Mouse (Mus musculus) layer of hippocampus, adult 11-12 months (tissue): ENCODE measurements around the gene Nthl1.

Experiments
- DNase-seq: peaks from one replicate; pipeline ENCODE4 v3.0.0; 2022; ENCODE audit warnings: low spot score

Nthl1 gene

DNA sequence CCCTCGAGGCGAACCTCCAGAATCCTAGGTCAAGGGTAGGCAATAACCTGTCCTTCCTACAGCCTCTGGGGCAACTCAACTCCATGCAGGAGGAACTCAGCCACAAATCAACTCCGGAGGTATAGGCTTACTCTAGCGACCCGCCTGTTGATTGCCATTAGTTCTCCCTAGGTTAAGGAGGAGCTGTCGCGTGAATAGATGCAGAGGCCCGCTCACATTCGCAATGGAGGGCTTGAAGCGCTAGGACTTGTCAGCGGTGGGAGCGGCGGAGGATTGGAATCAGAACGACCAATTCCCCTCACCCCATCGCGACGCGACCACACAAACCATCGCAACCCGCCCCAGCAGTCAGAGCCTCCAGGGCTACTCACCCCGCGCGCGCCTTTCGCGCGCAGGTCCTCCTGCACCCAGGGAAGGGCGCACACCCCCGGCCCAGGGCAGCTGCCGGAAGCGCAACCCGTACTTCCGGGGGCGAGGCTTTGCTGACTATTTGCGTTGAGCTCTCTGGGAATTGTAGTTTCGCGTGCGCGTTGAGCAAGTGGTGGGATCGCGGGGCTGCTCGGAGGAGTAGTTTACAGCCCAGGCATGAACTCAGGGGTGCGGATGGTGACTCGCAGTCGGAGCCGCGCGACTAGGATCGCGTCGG, at the start of gene Nthl1, which contains the start of gene Tsc2:
Nthl1 (plus strand) TSS at position 514 of the 646 bp plus-strand sequence.
Tsc2 (minus strand) TSS at position 464 of the 646 bp plus-strand sequence.
- peak; percentile 83 for DNase-seq

GRCm38 (mm10) chr17:24583599-24584460, 48.6 kb upstream of the Nthl1 start:
- DNase-seq, result no peak

- no peak for DNase-seq
Measured at GRCm38 (mm10) chr17:24584520-24584919, 48.0 kb upstream of the Nthl1 start.

DNA sequence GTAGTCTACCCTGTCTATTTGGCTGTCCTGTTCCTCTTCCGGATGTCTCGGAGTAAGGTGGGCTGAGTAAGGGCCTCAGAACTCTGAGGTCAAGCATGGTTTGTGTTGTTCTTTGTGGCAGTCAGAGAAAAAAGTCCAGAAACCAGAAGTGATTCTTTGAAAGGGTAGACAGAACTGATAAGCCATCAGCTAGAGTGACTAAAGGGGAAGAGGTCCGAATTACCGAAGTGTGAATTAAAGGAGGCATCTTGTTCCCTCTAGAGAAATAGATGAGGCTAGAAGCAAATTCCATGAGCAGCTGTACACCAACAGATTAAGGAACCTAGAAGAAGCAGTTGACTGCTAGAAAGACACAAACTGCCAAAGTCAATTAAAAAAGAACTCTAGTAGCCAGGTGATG, 45.9 kb upstream of the Nthl1 start:
- DNase-seq, result no peak

- DNase-seq, result no peak
Measured at GRCm38 (mm10) chr17:24590943-24591342, 41.5 kb upstream of the Nthl1 start.

- no peak for DNase-seq
Measured at GRCm38 (mm10) chr17:24591695-24592094, 40.8 kb upstream of the Nthl1 start.

- DNase-seq, result no peak
Measured at GRCm38 (mm10) chr17:24593248-24593647, 39.2 kb upstream of the Nthl1 start.

DNA sequence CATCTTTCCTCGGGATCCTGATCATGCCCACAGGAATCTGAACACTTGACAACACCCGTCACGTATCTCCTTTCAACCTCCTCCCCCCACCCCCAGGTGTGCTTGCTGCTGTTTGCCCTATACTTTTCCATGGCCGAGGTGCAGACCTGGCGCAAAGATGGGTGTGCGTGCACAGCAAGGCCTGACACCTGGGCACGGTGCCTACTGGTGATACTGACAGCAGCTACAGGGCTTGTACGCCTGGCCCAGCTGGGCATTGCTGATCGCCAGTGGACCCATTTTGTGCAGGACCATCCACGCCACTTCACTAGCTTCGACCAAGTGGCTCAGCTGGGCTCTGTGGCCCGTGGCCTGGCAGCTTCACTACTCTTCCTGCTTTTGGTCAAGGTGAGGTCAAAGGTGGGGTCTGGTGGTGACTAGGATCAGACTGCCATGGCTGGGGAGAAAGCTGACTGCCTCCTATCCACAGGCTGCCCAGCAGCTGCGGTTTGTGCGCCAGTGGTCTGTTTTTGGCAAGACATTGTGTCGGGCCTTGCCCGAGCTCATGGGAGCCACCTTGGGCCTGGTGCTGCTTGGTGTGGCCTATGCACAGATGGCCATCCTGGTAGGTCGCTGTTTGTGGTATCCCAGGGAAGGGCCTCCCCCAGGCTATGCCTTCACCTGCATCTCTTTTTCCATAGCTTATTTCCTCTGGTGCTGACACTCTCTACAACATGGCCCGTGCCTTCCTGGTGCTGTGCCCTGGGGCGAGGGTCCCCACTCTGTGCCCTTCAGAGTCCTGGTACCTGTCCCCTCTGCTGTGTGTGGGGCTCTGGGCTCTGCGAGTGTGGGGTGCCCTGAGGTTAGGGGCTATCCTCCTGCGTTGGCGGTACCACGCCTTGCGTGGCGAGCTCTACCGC, 38.2 kb upstream of the Nthl1 start:
- DNase-seq, result no peak

DNA sequence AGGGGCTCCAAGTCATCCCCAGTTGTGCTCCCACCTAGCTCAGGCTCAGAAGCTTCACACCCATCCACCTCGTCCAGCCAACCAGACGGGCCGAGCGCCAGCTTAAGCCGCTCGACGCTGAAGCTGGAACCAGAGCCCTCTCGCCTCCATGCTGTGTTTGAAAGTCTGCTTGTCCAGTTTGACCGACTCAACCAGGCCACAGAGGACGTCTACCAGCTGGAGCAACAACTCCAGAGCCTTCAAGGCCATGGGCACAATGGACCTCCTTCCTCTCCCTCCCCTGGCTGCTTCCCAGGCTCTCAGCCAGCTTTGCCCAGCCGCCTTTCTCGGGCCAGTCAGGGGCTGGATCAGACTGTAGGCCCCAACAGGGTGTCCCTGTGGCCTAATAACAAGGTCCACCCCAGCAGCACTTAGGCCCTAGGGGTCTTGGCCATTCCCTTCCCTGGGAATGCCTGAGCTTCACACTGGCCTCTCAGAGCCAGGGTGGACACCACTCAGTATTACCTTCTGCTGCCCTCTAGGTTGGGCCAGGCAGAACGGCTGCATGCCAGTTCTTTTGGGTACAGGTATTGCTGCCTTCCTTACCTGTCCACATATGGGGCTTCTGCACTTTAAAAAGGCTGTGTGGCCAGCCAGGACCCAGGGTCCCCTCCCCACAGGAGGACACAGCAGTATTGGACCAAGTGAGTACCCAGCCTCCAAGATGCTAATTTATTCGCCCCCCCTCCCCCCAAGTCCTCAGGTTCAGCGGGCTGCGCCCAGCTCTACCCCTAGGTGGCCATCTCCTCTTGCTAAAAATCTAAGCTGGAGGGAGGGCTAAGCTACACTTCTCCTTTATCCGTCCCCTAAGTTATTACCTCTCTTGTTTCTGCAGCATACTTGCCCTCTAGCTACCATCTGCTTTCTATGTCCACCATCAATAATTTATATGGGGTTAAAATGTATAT, 37.1 kb upstream of the Nthl1 start:
- no peak for DNase-seq

DNA sequence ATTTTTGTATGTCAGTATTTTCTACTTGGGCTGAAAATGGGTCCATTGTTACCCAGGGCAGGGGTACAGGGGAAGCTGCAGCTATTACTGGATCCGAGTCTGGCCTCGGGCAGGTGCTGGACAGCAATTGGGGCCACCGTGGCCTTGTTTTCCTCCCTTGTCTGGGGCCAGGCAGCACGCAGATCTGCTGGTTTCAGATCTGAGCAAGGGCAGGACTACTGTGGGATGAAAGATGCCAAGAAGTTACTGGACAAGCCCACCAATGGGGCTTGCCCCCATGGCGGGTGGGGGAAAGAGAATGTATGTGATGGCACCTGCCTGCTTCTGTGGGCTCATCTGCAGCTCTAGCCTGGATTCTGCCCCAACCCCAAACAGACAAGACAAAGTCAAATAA, 36.4 kb upstream of the Nthl1 start:
- no peak for DNase-seq

GRCm38 (mm10) chr17:24596471-24597183, 35.9 kb upstream of the Nthl1 start:
- no peak for DNase-seq

- DNase-seq, result no peak
Measured at GRCm38 (mm10) chr17:24597989-24598388, 34.5 kb upstream of the Nthl1 start.

DNA sequence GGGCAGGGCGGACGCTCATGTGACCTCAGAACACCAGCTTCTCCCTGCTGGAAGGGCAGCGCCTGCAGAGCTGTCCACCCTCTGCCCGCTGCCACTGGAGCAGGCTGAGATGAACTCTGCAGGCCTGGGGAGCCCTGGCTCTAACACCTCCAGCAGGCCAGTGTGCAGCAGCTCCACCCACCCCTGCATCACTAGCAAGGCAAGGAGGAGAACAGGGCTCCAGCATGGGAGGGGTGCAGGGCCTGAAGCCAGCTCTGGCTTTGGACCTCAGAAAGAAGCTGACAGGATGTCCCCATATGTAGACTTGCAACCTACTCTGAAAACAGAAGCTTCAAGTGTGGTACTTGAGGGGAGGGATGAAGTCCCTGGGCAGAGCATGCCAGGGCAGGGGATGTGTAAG, 32.0 kb upstream of the Nthl1 start:
- no peak for DNase-seq

- no peak for DNase-seq
Measured at GRCm38 (mm10) chr17:24603961-24604360, 28.5 kb upstream of the Nthl1 start.

DNA sequence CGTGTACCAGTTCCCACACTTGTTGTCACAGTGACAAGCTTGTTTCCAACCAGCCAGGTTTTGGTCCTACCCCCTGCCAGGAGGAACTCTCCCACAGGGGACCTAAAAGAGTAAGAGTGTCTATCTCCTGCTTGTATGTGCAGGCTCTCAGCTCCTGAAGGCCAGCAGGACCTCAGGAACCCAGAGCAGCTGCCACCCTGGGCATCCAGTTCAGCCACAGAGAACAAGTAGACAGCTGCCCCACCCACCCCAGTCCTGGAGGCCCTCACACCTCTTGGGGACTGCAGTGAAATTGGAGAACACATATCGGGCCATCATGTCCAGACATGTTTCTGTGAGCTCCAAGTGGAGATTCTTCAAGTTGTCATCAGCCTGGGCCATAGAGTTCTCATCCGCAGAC, 27.9 kb upstream of the Nthl1 start:
- no peak for DNase-seq

DNA sequence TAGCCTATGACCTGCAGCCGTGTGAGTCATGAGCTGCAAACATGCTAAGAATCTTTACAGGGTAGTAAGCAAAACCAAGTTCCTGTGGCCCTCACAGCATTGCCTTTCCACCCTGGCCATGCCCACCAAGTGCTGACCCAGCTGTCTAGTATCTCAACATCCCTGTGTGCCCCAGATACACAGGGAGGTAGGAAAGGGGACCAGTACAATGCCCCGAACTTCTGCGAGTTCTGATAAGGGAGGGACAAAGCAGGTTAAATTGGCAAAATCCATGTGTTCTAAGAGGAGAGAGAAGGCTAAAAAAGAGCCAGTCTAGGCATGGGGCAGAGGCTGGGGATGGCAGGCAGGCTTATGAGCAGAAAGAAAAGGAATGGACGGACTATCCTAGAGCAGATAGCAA, 24.1 kb upstream of the Nthl1 start:
- DNase-seq, result no peak

GRCm38 (mm10) chr17:24608874-24609273, 23.6 kb upstream of the Nthl1 start:
- DNase-seq, result no peak

DNA sequence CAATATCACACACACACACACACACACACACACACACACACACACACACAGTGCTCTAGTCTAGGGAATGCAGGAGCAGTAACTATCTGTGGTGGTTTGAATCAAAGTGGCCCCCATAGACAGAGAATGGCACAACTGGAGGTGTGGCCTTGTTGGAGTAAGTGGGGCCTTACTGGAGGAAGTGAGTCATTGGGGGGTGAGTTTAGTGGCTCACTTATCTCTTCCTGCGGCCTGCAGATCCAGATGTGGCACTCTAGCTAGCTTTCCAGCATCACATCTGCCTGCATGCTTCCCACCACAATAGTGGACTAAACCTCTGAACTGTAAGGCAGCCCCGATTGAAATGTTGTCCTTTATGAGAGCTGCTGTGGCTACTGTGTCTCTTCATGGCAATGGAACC, 21.8 kb upstream of the Nthl1 start:
- DNase-seq, result no peak

- no peak for DNase-seq
Measured at GRCm38 (mm10) chr17:24617561-24618194, 14.8 kb upstream of the Nthl1 start.

DNA sequence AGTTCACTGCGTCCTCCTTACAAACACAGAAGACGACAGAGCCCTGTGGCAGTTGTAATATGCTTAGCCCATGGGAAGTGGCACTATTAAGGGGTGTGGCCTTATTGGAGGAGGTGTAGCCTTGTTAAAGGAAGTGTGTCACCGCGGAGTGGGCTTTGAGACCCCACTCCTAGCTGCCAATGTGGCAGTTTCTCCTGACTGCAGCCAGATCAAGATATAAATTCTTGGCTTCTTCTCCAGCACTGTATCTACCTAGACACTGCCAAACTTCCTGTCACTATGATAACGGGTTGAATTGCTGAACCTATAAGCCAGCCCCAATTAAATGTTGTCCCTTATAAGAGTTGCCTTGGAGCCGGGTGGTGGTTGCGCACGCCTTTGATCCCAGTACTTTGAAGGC, 7.0 kb upstream of the Nthl1 start:
- DNase-seq, result no peak
